In the genomic region with DNA sequence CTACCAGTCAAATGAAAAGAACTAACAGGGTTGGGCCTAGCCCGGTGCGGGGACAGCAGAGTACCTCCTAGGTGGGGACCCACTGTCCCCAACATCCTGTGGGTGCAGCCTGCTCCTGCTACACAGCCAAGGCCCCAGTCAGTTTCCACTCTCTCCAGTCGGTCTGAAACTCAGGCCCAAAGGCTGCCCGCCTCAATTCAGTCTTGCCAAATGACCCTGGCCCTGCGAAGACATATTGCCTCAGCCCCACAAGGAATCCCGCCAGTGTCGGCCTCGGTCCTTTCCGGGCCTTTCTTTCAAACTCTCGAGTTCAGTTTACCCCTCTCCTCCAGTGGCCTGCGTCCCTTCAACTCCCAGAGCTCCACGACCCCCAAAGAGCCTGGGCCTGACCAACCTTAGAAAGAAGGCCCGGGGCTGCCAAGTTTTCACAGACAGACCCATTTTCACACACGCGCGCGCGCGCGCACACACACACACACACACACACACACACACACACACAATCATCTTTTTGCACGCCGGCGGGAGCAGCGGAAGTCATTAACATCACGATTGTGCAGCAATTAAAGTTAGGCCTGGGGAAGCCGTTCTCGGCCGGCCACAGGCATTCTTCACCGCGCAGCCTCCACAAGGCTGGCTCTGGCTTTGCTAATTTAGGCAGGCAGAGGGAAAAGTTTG, we compare ENCODE assay signal across 10 mouse cellular contexts. TPM values are rescaled to one million over a fixed set of nuclear protein-coding genes. Genes with fewer than 3 reads are reported as not detected.
DNase-seq lines count a peak whose midpoint lies in the region; ATAC-seq lines count a peak whose summit lies in the region.
"Had no signal": no experiment of that assay in that cellular context is flagged by ENCODE, and none has a peak within 500 bp of the region (broad histone marks: within the 10 kb centered on the region; RNA-seq: fewer than 3 reads in every experiment).

No protein-coding gene starts in this region.

- WGBS in forebrain, embryonic 10.5 days, result under 1% methylated on average over 30 of the region's 30 CpGs
- under 1% methylated on average over 30 of the region's 30 CpGs for WGBS in forebrain, embryonic 15.5 days
- 19% methylated on average over 30 of the region's 30 CpGs for WGBS in intestine, embryonic 16.5 days
- WGBS in lung, embryonic 16.5 days, result 7% methylated on average over 30 of the region's 30 CpGs

- no peak overlapping the region for H3K4me2 ChIP-seq in forebrain, embryonic 15.5 days (replicated peaks)
- H3K4me2 ChIP-seq in intestine, embryonic 16.5 days (ENCODE audit: low read depth, low read length), result peak overlapping the region; percentile 53
- H3K4me2 ChIP-seq in lung, embryonic 16.5 days (ENCODE audit: low read depth, low read length), result peak overlapping the region; percentile 73

- peaks cover 100% of the 10 kb centered on the region for H3K27me3 ChIP-seq in forebrain, embryonic 10.5 days (ENCODE audit: poor library complexity, severe bottlenecking)
- peaks cover 99% of the 10 kb centered on the region for H3K27me3 ChIP-seq in forebrain, embryonic 15.5 days
- H3K27me3 ChIP-seq in intestine, embryonic 16.5 days (replicated peaks; ENCODE audit: control insufficient read depth, insufficient read depth, low read length), result peaks cover 2% of the 10 kb centered on the region; the same call in 1 of the 2 replicates
- peaks cover 50% of the 10 kb centered on the region for H3K27me3 ChIP-seq in lung, embryonic 16.5 days (ENCODE audit: control insufficient read depth, insufficient read depth, low read depth, low read length)

- H3K4me3 ChIP-seq in forebrain, embryonic 10.5 days, result no peak overlapping the region
- no peak overlapping the region for H3K4me3 ChIP-seq in forebrain, embryonic 15.5 days
- peak overlapping the region; percentile 34 for H3K4me3 ChIP-seq in intestine, embryonic 16.5 days (ENCODE audit: low read length)
- peak overlapping the region; percentile 85 for H3K4me3 ChIP-seq in lung, embryonic 16.5 days (ENCODE audit: low read length)

- no peaks in the 10 kb centered on the region for H3K9me3 ChIP-seq in forebrain, embryonic 10.5 days
- no peaks in the 10 kb centered on the region for H3K9me3 ChIP-seq in forebrain, embryonic 15.5 days
- no peaks in the 10 kb centered on the region for H3K9me3 ChIP-seq in intestine, embryonic 16.5 days (ENCODE audit: control insufficient read depth, low read length)
- H3K9me3 ChIP-seq in lung, embryonic 16.5 days (ENCODE audit: control insufficient read depth, low read length), result no peaks in the 10 kb centered on the region

- no peaks in the 10 kb centered on the region for H3K36me3 ChIP-seq in forebrain, embryonic 10.5 days (replicated peaks)
- H3K36me3 ChIP-seq in forebrain, embryonic 15.5 days, result no peaks in the 10 kb centered on the region
- no peaks in the 10 kb centered on the region for H3K36me3 ChIP-seq in intestine, embryonic 16.5 days (ENCODE audit: control insufficient read depth, insufficient read depth, low read length)
- H3K36me3 ChIP-seq in lung, embryonic 16.5 days (ENCODE audit: control insufficient read depth, insufficient read depth, low read length), result no peaks in the 10 kb centered on the region

- no peak overlapping the region for H3K9ac ChIP-seq in forebrain, embryonic 15.5 days (replicated peaks)
- H3K9ac ChIP-seq in intestine, embryonic 16.5 days (ENCODE audit: low read depth, low read length), result peak overlapping the region; percentile 65
- peak overlapping the region; percentile 97 for H3K9ac ChIP-seq in lung, embryonic 16.5 days (ENCODE audit: low read length)

- peaks cover 16% of the 10 kb centered on the region for H3K4me1 ChIP-seq in forebrain, embryonic 10.5 days
- H3K4me1 ChIP-seq in forebrain, embryonic 15.5 days, result peaks cover 11% of the 10 kb centered on the region
- H3K4me1 ChIP-seq in intestine, embryonic 16.5 days (ENCODE audit: control insufficient read depth, insufficient read depth, low read length), result peaks cover 21% of the 10 kb centered on the region
- H3K4me1 ChIP-seq in lung, embryonic 16.5 days (replicated peaks; ENCODE audit: control insufficient read depth, insufficient read depth, low read length), result peaks cover 23% of the 10 kb centered on the region

- no peak overlapping the region for H3K27ac ChIP-seq in forebrain, embryonic 10.5 days
- H3K27ac ChIP-seq in forebrain, embryonic 15.5 days (replicated peaks), result no peak overlapping the region
- peak overlapping the region; percentile 64 for H3K27ac ChIP-seq in intestine, embryonic 16.5 days (ENCODE audit: low read length)
- H3K27ac ChIP-seq in lung, embryonic 16.5 days (ENCODE audit: low read length), result peak overlapping the region; percentile 84

- peak; percentile 58 for DNase-seq in forebrain, embryonic 10.5 days (ENCODE audit: extremely low spot score, low spot score)
- DNase-seq in R1 (ENCODE audit: low read depth, low spot score), result peak; percentile 39
- no peak for DNase-seq in urinary bladder, postnatal 14 days (ENCODE audit: low spot score)
- DNase-seq in left cerebral cortex, adult 8-10 months (ENCODE audit: low spot score in 2 of 2), result no peak
- DNase-seq in cerebellum, adult 9-10 months, result no peak

- no peak for ATAC-seq in forebrain, embryonic 15.5 days (replicated peaks)
- ATAC-seq in intestine, embryonic 16.5 days, result peak; percentile 52
- ATAC-seq in lung, embryonic 16.5 days (ENCODE audit: low read depth), result no peak

RNA-seq across cellular contexts. Expression of a gene that starts 4.2 kb away (rescaled TPM):
- polyA plus RNA-seq in forebrain, embryonic 10.5 days (2016; fragmentation: Nextera tagmentation; extraction: Ambion mirVana), result not detected in 2 replicates
- polyA plus RNA-seq in forebrain, embryonic 15.5 days (2015; fragmentation: Nextera tagmentation; extraction: Ambion mirVana), result not detected in 2 replicates
- polyA plus RNA-seq in intestine, embryonic 16.5 days (2015; fragmentation: Nextera tagmentation; extraction: Ambion mirVana), result 15.3 and 15.5 TPM in 2 replicates
- 32.3 and 36.3 TPM in 2 replicates for polyA plus RNA-seq in lung, embryonic 16.5 days (2015; fragmentation: Nextera tagmentation; extraction: Ambion mirVana)
- total RNA-seq in left cerebral cortex, adult 8-10 months (2022), result not detected
- total RNA-seq: layer of hippocampus, postnatal 14 days had no signal

RNA-seq across cellular contexts. Expression of a gene that starts 8.3 kb away (rescaled TPM):
- not detected in 2 replicates for polyA plus RNA-seq in forebrain, embryonic 10.5 days (2016; fragmentation: Nextera tagmentation; extraction: Ambion mirVana)
- not detected in 2 replicates for polyA plus RNA-seq in forebrain, embryonic 15.5 days (2015; fragmentation: Nextera tagmentation; extraction: Ambion mirVana)
- 1.2 and 1.4 TPM in 2 replicates for polyA plus RNA-seq in intestine, embryonic 16.5 days (2015; fragmentation: Nextera tagmentation; extraction: Ambion mirVana)
- 2.0 and 2.2 TPM in 2 replicates for polyA plus RNA-seq in lung, embryonic 16.5 days (2015; fragmentation: Nextera tagmentation; extraction: Ambion mirVana)
- total RNA-seq in left cerebral cortex, adult 8-10 months (2022), result not detected
- total RNA-seq: layer of hippocampus, postnatal 14 days; megakaryocyte-erythroid progenitor cell, adult 5-6 weeks had no signal

RNA-seq across cellular contexts. Expression of a gene that starts 8.7 kb away (rescaled TPM):
- not detected in 2 replicates for polyA plus RNA-seq in forebrain, embryonic 10.5 days (2016; fragmentation: Nextera tagmentation; extraction: Ambion mirVana)
- not detected in 2 replicates for polyA plus RNA-seq in forebrain, embryonic 15.5 days (2015; fragmentation: Nextera tagmentation; extraction: Ambion mirVana)
- 1.7 and 2.4 TPM in 2 replicates for polyA plus RNA-seq in intestine, embryonic 16.5 days (2015; fragmentation: Nextera tagmentation; extraction: Ambion mirVana)
- 2.4 and 2.7 TPM in 2 replicates for polyA plus RNA-seq in lung, embryonic 16.5 days (2015; fragmentation: Nextera tagmentation; extraction: Ambion mirVana)
- not detected for total RNA-seq in left cerebral cortex, adult 8-10 months (2022)
- total RNA-seq: layer of hippocampus, postnatal 14 days had no signal

RNA-seq across cellular contexts. Expression of a gene that starts 12.9 kb away (rescaled TPM):
- not detected in 2 replicates for polyA plus RNA-seq in forebrain, embryonic 10.5 days (2016; fragmentation: Nextera tagmentation; extraction: Ambion mirVana)
- not detected in 2 replicates for polyA plus RNA-seq in forebrain, embryonic 15.5 days (2015; fragmentation: Nextera tagmentation; extraction: Ambion mirVana)
- polyA plus RNA-seq in intestine, embryonic 16.5 days (2015; fragmentation: Nextera tagmentation; extraction: Ambion mirVana), result 5.2 and 5.9 TPM in 2 replicates
- polyA plus RNA-seq in lung, embryonic 16.5 days (2015; fragmentation: Nextera tagmentation; extraction: Ambion mirVana), result 6.6 and 7.6 TPM in 2 replicates
- not detected for total RNA-seq in left cerebral cortex, adult 8-10 months (2022)
- total RNA-seq: layer of hippocampus, postnatal 14 days had no signal

RNA-seq across cellular contexts. Expression of a gene that starts 12.9 kb away (rescaled TPM):
- not detected in 2 replicates for polyA plus RNA-seq in forebrain, embryonic 10.5 days (2016; fragmentation: Nextera tagmentation; extraction: Ambion mirVana)
- polyA plus RNA-seq in forebrain, embryonic 15.5 days (2015; fragmentation: Nextera tagmentation; extraction: Ambion mirVana), result not detected in 2 replicates
- polyA plus RNA-seq in intestine, embryonic 16.5 days (2015; fragmentation: Nextera tagmentation; extraction: Ambion mirVana), result not detected in 2 replicates
- not detected in 2 replicates for polyA plus RNA-seq in lung, embryonic 16.5 days (2015; fragmentation: Nextera tagmentation; extraction: Ambion mirVana)
- not detected for total RNA-seq in left cerebral cortex, adult 8-10 months (2022)
- total RNA-seq: layer of hippocampus, postnatal 14 days; megakaryocyte-erythroid progenitor cell, adult 5-6 weeks had no signal

Comparison
In these comparisons a context has a peak if more than half of its experiments do, and no peak if none do; other contexts are left out.
1. DNase-seq: peak in forebrain, embryonic 10.5 days (single experiment) and R1 (single experiment); none in urinary bladder, postnatal 14 days (single experiment), left cerebral cortex, adult 8-10 months (0 of 2) and cerebellum, adult 9-10 months (single experiment).
2. H3K27ac ChIP-seq: peak in intestine, embryonic 16.5 days (single experiment) and lung, embryonic 16.5 days (single experiment); none in forebrain, embryonic 10.5 days (single experiment) and forebrain, embryonic 15.5 days (single experiment).
3. H3K4me3 ChIP-seq: peak in intestine, embryonic 16.5 days (single experiment) and lung, embryonic 16.5 days (single experiment); none in forebrain, embryonic 10.5 days (single experiment) and forebrain, embryonic 15.5 days (single experiment).
4. RNA of a gene that starts 4.2 kb away (polyA plus RNA-seq): 32.3 to 36.3 TPM in lung, embryonic 16.5 days and 15.3 to 15.5 TPM in intestine, embryonic 16.5 days; not detected in forebrain, embryonic 10.5 days and not detected in forebrain, embryonic 15.5 days; every median in the first group is over 10 times any median in the second.